Mouse (Mus musculus) spleen, postnatal 14 days (tissue): ENCODE data around the gene Rnf4.

Experiments
- DNase-seq, 2 experiments: peaks; one replicate each; pipeline ENCODE4 v3.0.0; 2021 to 2022; ENCODE audit warnings: low spot score in 2 of 2

The Rnf4 gene

DNA sequence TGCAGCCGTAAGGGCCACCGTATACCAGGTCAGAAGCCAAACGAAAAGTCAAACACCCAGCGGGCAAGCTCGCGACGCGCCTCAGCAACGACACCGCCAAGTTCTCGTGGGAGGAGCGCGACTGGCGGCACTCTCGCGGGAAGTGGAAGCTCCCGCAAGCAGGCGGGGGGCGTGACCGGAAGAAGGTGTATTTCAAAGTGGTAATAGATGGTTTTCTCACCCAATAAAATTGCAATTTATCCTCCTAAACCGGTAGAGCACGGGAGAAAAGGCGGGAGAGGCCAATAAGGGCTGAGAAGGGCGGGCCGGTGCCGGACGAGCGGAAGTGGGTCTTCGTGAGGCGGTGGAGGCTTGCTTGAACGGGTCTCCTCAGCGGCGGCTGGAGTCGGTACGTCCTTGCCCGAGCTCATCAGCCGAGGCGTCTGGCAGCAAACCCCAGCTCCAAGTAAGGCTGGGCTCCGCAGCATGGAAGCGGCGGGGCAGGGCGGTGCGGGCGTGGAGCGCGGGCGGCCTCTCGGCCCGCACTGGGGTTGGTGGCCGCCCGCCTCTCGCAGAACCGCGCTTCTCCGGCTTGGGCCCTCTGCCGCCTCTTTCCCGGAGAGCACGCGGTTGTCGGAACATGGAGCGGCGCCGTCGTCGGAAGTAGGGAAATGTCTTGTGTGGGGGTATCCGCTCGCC lies at the start of gene Rnf4:
Gene Rnf4, plus strand, starts transcription at position 193 of the 678 bp plus-strand sequence.
- peak; percentile 97 for DNase-seq

DNA sequence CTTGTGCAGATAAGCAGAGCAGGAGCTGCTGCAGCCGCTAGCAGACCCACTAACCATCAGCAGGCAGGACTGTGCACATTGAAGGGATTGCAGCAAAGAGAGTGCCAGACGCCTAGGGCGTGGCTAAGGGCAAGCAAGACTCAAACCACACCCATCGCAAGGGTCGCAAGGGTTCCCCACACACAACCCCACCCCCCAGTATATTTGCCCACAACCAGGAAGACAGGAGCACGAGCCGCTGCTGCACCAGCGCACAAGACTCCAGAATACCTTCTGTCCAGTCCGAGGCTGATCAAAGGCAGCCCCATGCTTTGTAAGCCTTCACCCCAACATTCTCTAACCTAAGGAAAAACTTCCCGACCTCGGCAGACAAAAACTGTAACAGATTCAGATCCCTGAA lies 49.6 kb upstream of the Rnf4 start:
- no peak for DNase-seq

DNA sequence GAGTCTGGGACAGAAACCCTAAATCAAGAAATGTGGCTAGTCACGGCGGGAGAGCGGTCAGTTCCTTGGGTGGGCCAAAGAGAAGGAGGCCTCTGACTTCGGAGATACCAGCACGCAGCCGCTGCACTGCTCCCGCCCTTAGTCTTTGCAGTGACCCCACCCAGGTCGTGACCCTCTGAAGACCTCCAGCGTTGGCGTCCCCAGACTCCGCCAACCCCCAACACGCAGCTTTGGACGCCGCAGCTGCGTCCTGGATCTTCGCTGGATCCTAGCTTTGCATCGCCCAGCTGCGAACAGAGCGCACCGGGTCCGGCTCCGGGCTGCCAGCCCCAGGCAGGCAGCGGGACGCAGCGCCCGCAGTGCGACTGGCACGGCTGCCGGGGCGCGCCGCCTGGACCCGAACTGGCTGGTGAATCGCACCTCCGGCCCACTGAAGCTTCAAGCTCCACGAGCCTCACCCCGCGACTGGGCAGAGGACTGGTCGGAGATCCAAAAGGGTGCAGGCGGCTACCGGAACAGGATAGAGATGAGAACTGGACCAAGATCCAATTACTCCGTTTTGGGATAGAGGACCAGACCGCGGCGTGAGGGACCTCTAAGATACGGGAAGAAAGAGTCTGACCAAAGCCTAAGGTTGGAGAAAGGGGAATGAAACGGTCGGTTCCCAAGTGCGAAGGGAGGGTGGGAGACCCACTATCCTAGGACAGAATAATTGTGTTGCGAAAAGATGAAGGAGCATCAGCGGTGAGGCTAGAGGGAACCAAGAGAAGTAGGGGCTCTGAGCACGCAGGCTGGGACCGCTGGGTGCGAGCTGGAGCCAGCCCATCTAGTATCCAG lies 48.9 kb upstream of the Rnf4 start:
- no peak for DNase-seq

DNA sequence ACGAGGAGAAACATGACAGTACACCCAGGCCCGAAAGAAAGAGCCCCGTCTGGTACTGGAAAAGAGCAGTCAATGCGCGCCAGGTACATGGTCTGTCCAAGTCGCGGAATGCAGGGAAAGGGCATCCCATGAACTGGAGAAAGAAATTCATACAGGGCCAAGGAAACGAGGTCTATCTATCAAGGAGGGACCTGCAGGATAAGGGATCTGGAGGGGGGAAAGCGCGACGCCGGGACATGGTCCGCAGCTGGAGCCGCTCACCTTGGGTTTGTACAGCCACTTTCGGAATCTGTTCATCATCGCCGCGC lies 48.3 kb upstream of the Rnf4 start:
- no peak for DNase-seq

DNA sequence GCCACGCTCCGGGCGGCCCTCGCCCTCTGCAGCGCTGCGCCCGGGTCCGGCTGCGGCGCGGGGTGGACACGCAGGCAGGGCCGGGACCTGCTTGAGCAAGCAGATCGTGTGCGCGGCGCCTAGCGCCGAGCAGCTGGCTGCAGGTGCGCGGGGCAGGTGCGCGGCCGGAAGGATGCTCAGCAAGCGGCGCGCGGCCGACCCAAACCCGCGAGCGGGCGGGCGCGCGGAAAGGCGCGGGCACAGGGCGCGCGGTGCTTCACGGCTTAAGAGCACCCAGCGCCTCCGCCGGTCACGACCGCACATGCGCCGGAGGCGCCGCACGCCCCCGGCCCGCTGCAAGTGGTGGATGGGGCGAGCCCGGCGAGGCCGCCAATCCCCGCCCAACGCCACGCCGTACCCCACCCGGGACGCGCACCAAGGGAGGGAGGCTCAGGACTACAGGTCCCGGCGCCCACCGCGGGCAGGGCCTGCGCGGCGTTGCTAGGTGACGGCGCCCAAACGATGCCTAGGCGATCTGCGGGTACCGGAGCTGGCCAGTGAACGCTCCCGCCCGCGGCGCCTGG lies 47.9 kb upstream of the Rnf4 start, which contains the start of the genes Zfyve28 and Cfap99:
Gene Zfyve28, minus strand, starts transcription at position 296 of the 563 bp plus-strand sequence.
Gene Cfap99, plus strand, starts transcription at position 447 of the 563 bp plus-strand sequence.
- DNase-seq: peak in 1 of 2 experiments; percentile 5

DNA sequence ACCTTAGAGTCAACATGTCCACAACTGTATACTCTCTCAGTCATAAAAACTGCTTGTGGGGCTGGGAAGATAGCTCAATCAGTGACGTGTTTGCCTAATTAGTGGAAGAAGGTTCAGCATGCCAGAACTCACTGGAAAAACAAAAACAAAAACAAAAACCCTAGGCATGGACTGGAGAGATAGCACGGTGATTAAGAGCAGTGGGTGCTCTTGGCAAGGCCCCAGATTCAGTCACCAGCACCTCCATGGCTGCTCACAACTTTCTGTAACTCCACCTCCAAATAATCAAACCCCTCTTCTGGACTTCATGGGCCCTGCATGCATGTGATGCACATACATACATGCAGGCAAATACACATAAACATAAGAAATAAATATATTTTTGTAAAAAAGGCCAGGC lies 46.8 kb upstream of the Rnf4 start:
- no peak for DNase-seq

DNA sequence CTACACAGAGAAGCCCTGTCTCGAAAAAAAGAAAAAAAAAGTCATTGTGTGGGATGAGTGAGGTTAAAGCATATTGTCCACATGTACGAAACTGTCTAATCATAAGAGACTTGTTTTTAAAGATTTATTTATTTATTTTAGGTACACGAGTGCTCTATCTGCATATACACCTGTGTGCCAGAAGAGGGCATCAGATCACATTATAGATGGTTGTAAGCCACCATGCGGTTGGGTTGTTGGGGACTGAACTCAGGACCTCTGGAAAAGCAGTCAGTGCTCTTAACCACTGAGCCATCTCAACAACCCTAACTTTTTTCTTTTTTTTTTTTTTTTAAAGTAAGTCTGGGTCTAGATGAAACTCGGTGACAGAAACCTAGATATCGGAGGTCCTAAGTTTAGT lies 42.7 kb upstream of the Rnf4 start:
- DNase-seq: no peak

DNA sequence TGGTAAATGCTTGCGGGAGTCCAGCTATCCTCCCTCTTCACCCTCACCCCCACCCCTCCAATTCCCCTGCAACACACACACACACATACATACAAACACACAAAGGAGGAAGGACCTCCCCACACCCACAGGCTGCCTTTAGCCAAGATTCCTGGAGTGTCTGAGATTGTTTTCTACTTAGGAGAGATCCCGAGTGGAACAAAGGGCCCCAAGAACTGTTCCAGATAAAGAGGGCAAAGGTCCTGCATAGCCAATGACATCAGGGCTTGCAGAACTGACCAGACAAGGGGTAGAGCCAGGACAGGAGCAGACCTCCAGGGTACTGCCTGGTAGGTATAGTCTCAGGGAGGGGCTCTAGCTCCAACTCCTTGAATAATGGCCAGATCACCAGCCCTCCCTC lies 41.4 kb upstream of the Rnf4 start:
- no peak for DNase-seq

DNA sequence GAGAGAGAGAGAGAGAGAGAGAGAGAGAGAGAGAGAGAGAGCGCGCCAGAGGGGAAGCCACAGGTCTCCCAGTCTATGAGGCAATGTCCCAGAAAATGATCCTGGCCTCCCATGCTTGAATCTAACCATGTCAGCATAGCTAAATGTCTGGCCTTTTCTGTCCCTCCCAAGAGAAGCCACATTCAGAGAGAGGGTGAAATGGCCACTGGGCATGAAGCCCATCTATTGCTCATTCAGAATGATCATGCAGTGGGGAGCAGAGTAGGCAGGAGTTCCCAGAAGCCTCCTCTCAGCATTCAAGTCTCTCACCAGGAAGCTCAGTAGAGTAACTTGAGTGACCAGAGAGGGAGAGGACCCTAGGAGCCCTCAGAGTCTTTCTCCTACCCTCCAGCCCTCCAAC lies 40.9 kb upstream of the Rnf4 start:
- DNase-seq: no peak

DNA sequence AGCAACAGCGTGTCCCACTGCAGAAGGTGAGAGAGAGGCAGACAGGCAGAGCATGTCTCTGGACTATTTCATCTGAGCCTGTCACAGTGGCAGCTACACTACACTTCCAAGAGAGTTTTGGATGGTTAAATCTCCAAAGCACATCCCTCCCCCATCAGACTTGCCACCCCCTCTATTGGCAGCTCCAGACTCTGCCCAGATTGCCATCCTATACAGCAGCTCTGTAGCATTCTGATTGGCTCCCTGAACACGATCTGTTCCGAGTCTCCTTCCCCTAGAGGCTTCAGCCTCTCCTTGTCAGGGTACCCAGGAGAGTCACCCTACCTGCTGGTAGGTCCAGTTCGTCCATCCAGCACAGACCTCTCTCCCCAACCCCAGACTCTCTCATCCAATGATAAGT lies 38.0 kb upstream of the Rnf4 start:
- DNase-seq: no peak

DNA sequence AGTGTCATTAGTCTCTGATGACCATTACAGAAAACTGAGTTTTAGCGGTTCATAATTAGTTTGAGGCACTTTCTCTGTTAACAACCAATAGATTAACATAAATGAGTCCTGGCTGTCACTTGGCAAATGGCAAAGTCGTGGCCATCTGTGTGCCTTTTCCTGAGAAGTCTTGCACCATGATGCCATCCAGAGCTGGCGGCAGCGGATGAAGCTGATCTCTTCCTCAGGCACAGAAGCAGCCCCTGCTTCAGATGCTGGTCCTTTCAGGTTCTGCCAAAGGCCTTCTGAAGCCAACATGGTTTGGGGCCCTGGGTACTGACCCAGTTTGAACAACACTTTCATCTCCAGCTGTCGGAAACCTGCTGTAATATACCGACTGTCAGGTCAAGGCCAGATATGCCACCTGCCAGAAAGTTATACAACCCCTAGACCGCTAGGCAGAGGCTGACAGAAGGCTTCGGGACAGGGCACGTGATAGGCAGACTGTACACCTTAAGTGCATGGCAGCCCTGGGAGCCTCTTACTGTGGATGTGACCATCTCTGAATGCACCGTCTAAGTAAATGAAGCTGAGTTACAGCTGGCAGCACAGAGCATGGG lies 37.1 kb upstream of the Rnf4 start:
- DNase-seq: no peak

DNA sequence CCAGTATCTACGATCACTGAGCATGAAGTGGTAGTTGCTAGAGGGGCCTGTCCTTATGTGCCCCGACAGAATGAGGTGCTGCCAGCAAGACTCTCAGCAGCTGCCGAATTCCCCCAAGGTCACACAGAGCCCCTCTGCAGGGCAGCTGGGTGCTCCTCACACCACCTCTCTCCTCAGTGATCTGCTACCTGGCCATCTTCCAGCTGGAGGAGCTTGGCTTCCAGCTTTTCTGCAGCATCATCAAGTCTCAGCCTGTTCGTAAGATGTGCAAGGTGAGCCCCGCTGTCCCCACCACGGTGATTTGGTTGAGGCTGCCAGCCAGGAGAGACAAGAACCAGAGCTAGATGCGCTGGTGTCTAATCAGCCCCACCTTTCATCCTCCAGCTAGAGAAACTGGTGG lies 33.7 kb upstream of the Rnf4 start:
- no peak for DNase-seq

DNA sequence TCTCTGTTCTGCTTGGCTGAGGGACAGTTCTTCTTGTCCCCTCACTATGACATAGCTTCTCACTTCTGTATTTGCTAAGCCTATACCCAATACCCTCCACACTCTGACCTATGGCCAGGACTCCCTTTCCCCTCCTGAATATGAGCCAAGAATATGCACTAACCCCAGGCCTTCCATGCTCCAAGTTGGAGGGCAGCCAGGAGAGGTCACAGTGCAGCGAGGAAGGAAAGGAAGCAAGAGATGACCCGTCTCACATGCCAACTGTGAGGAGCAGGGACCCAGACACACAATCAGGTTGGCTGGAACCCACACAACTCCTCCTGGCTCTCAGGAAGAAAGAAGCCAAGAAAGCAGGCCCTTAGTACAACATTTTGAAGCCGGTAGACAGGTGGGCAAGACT lies 27.1 kb upstream of the Rnf4 start:
- DNase-seq: no peak

DNA sequence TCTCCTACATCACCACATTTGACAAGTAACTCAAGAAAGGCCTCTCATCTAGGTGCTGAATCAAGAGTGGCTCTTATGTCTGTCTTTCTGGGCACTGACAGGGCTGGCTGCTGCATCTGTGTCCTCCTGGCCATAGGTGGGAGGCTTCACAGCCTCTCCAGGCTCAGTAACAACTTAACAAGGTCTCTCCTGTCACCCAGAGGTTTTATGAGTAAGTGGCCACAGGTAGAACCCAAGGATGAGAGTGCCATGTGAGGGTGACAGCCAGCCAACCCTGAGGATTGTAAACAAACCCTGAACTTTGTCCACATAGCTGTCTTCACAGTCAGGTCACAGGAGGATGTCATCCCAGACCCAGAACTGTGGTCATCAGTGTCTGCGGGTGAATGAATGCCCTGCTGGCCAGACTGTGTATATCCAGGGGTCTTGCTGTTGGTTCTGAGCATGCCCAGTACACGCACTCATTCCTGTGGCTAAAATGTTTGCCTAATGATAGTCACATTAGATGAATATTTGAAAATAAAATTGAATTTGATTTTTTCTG lies 16.5 kb upstream of the Rnf4 start:
- no peak for DNase-seq

DNA sequence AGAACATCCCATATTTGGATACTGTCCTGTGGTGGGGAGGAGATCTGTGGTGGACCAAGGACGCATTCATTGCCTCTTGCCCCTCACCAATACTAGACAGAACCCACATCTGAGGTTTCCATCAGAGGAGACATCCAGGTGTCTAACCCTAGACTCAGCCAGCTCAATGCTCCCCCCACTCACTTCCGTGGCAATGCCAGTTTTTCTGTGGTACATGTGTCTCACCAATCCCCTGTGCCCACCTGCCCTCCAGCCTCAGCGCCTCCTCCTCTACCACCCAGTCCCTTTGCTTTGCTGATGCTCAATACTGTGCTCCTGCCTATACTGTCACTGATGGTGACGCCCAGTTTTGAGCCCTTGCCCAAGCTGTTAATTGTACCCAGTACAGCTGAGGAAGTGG lies 14.9 kb upstream of the Rnf4 start:
- DNase-seq: no peak

DNA sequence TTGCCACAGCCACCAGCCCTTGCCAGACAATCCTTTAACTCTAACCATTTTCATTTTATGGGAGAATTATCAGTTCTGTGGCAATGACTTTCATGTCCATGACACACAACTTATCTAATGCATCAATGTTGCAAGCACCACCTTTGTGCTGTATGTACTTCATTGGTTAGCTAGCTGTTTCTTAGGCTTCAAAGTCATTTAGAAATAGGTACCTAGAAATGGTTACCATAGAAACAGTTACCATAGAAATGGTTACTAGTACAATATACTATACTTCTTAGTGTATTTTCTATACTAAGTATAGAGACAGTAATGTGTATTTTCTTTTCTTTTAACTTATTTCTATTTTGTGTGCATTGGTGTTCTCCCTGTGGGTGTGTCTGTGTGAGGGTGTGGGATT lies 10.8 kb upstream of the Rnf4 start:
- no peak for DNase-seq

DNA sequence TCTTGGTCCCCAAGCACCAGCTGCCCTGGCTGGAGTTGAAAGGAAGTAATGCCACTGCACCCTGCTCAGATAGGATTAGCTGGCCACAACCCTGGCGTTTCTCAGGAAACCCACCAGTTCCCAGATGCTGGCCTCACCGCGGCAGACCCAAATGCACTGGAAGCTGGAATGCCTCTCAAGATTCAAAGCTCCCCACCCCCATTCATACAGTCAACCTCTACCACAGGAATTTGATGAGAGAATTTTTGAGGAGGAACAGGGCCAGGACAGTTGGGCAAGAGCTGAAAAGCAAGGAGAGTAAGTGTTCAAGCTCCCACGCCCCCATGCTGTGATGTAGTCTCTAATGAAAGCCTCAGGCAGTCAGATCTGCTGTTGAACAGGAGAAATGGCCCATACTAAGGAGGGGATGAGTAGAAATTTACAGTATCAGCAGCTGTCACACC lies 9.8 kb upstream of the Rnf4 start:
- no peak for DNase-seq

DNA sequence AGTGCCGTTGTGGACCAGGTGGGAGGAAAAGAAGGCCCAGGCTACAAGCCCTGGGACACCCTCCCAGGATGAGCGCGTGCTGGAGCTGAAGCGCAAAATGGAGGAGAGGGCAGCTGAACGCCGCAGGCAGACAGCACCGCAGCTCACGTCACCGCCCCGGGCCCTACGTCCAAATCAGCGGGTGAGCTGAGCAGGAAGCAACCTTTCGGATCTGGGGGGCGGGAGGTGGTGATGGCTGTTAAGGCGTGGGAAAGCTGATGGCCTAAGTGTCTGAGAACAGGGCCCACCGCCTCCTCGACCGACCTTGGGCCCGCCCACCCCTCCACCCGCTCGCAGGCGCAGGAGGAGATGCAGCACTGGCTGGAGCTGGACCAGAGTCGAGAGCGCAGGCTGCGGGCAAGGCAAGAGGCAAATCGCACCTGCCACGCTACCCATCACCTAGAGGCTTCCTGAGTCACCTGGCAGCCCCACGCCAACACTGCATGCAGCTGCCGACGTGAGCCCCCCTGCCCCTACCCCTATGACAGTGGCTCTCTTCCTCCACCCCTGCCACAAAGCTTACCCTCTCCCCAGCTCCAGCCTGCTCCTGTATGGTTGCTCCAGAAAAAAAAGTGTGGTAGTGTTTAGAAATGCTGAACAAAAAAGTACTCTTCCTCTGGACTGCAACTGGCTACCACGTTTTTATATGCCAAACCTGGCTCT lies 9.1 kb upstream of the Rnf4 start:
- no peak for DNase-seq

DNA sequence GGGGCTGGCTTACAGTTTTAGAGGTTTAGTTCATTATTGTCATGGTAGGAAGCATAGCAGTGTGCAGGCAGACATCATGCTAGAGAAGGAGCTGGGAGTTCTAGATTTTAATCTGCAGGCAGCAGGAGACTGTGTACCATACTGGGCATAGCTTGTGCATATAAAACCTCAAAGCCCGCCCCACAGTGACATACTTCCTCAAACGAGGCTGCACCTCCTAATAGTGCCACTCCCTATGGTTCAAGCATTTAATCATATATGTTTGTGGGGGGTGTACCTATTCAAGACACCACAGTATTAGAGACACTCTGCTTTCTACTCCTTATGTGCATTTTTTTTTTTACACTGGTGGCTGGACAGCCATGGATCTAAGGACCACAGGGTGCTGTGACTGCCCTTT lies 6.0 kb upstream of the Rnf4 start:
- no peak for DNase-seq

DNA sequence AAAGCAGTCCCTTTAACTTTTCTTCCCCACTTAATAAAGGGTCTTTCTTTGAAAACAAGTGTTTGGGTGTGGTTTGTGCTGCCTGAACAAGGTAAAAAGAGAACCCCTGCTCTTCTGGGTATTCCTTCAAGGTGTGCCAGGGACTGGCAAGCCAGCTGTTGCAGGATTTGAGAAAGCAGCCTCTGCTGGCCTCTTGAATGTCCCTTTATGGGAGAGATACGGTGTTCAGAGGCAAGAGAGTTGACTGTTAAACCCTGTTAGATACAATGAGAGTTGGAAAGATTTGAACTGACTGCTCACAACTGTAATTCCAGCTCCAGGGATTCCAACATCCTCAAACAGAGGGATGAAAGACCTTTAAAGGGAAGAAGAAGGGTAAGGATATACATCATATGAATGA lies 2.0 kb upstream of the Rnf4 start:
- no peak for DNase-seq

DNA sequence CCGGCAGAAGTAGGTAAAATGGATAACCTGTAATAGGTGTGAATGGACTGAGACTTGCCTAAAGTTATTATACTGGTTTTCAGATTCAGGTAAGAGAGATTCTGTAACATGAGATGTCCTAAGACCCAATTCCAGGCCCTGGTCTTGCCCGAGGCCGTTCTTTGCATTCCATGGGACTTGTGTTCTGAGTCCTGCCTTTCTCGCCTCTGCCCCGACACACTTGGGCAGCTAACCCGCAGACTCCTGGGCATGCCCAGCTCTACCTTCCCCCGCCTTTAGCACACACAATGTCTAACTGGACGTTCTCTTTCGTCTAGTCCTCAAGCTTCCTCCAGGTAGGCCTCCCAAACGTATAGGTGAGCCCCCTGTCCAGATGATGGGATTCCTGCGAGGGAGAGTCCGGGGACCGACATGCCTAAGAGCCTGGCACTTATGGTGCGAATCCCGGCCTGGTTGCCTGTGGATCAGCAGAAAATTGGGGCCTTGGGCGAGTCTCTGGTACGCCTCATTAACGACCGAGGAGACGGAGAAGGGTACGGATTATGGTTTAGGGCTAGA lies 471 bp upstream of the Rnf4 start:
- no peak for DNase-seq
